Mouse (Mus musculus) ES-E14 (cell line): ENCODE measurements around the gene Phf2.

Experiments used
- CHD2 ChIP-seq: IDR thresholded peaks from 2 replicates; pipeline ENCODE4 v1.6.1; 2014; ENCODE audit warnings: mild to moderate bottlenecking, low read depth, low read length, inconsistent platforms
- MAFK ChIP-seq: IDR thresholded peaks from 2 replicates; pipeline ENCODE4 v1.6.1; 2014; ENCODE audit warnings: mild to moderate bottlenecking, low read depth, low read length, inconsistent platforms; ENCODE audit not compliant: insufficient read depth

GRCm38 (mm10) chr13:48822288-48822687 is 48.6 kb downstream of the Phf2 start:
- no peak for TF ChIP-seq MAFK
- TF ChIP-seq CHD2 = no peak
